Mouse (Mus musculus) layer of hippocampus, postnatal 14 days (tissue): ENCODE results near the gene Ppm1h. TPM values are rescaled to one million over a fixed set of nuclear protein-coding genes. Genes with fewer than 3 reads are reported as not detected.

Source experiments
- DNase-seq, 2 experiments: peaks; one replicate each; pipeline ENCODE4 v3.0.0; 2021 to 2022; ENCODE audit warnings: low spot score in 2 of 2, mixed read lengths in 1 of 2
- total RNA-seq, 2 experiments: library from RNA; stranded (reverse); gene quantifications; 2 replicates each; pipeline ENCODE4 v1.2.3; 2021

Ppm1h gene
- total RNA-seq, 2 experiments from 2014 or later, result 73.7 to 78.3 TPM

DNA sequence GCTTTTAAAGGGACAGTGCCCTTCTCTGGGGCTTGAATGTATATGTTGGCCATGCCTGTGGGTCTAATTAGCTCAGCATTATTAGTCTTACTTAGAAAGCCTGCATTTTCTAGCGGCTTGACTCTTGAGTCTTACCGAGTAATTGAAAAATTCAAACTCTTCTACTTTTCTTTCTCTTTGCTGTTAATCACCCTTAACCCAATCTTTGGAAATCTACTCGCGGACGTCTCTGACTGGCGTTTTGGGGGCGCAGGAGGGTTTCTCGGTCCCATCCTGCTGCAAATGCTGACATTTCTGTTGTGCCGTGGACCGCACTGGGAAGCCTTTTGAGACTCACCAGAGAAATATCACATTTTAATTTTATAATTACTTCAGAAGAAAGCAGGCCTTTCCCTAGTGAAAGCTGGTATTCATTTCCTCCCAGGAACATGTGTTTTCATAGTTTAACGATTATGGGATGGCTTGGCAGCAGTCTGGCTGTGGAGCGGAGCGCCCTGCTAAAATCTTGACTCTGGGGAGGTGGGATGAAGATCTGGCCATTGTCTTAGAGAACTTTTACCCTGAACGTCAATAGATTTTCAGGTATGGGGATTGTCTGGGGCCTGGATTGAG, 208.5 kb downstream of the Ppm1h start:
- no peak for DNase-seq

DNA sequence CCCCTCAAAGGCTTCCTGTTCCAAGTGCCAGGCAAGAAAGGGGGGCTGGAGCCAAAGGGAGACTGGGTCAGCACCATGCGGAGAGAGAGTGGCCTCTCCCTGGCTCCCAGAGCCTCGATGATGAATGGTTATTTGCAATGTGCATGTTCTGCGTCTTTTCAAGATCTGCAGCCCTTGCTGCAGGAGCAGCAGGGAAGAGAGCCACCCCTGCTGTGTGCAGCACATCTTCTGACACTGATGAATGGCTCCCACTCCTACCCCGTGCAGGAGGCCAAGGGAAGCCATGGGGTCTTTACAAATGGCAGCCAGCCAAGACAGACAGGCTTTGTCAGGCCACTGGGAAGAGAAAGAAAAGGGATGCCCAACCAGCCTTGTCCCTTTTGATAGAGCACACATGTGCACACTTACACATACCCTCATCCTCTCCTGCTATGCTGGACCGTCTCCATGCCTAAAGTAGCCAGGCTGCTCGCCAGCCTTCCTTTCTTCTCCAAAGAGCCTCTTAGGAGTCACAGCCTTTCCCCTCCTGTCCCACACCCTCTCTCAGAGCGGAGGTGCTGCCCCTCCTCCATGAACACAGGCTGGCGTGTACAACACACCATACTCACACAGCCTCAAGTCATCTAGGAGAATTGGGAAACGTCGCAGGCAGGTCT, 209.1 kb downstream of the Ppm1h start:
- DNase-seq, result peak in 1 of 2 experiments; percentile 28

DNA sequence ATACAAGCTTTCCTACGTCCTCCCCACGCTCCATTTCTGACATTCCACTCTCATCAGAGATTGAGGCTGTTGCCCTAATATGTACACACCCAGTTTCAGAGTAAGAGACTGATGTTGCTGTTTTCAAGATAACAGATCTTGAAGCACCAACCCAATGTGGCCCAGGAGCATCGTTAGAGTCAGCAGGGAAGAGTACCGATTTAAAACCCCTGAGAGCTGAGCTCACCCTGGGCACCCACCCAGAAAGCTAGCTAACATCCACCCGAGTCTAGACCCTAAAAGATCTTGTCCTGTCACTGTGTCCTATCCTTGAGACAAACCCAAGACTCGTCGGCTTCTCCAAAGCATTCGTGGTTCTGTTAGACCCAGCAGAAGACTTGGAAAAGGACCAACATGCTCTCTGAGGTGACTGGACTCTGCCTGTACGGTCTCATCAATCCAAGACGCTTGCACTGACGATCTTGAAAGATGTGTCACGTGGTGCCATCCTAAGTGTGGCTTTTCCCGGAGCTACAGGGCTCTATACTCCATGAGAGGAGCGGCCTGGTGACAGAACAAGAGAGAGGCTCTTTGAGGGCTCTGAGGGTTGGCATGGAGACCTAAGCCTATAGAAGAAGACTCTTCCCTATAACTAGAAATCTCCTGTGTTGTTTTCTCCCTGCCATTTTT, 212.3 kb downstream of the Ppm1h start:
- no peak for DNase-seq

DNA sequence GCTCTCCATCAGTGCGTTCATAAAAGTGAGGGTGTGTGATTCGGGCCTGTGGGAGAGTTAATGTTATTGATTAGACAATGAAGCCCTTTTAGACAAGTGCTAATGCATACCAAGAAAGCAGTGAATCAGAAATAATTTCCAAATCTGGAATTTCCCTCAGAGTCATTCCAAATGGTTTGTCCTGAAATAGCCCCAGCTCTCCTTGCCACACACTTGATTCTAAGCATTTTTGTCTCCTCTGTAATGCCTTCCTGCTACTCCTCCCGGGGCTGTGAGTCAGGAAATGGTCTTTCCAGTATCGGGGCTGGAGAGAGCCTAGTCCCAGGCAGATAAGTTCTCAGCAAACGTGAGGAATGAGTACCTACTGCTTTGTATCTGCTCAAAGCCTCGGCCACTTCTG, 212.9 kb downstream of the Ppm1h start:
- no peak for DNase-seq

DNA sequence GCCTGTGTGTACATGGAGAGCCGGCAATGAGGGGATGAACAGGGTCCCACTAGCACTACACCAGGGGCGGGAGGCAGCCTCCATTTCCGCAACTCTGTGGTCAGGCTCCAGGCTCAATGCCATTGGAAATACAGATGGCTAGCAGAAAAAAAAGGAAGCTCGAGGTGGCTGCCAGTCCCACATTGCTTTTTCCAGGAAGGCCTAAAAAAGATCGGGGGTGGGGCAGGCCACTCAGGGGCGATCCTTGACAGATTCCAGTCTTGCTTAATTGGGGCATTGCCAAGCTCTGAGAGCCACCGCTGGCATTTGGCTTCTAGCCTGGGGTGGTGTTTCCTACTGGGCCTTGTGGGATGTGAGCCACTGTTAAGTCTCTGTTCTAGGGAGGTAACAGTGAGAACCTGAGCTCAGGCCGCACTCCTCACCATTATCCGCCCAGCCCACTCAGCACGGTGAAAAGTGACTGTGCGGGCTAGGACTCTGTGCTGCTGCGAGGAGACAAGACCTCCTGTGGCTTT, 216.1 kb downstream of the Ppm1h start:
- peak; percentile 38 to 52 for DNase-seq

DNA sequence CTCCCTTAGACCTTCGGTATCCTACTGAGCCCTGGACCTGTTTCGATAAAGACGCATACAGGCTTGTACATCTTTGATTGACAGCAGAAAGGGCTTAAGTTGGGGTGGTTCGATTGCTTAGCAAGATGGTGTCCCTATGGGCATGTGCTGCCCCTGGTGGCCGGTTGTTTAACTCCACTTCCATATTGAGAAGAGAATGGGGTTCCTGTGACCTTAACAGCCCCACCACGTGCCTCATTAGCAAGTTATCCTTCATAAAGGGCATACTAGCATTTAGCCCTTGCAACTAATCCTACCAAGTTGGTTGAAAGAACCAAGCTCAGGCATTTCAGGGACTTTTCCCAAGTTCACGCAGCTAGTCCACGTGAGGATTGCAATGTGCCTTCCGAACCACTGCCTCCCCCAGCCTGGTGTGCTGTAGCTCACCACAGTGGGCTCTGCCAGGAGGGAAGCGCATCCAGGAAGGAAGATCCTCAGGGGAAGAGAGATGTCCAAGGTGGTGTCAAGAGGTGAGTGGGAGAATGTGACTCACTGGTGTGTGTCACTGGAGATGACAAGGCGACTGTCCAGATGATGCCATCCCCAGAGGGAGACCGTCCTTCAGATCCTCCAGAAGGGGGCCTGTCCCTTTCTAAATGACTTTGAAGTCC, 216.7 kb downstream of the Ppm1h start:
- DNase-seq, result peak in 1 of 2 experiments; percentile 31

DNA sequence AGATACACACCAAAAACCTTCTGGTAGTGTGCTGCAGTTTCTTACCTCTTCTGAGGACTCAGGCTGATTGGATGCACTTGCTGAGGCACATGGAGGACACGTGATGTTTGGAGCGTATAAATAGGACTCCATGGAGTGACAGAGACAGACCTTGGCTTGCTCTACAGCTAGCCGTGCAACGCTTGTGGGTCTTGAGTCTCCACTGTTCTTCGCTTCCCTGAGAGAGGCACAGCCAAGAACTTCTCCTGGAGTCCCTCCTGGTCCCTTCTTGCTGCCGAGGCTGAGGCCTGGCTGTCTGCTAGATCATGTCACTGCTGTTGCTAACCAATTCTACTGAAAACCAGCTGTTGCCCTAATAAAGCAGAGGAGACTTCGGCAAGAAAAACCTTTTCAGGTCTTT, 221.4 kb downstream of the Ppm1h start:
- no peak for DNase-seq

DNA sequence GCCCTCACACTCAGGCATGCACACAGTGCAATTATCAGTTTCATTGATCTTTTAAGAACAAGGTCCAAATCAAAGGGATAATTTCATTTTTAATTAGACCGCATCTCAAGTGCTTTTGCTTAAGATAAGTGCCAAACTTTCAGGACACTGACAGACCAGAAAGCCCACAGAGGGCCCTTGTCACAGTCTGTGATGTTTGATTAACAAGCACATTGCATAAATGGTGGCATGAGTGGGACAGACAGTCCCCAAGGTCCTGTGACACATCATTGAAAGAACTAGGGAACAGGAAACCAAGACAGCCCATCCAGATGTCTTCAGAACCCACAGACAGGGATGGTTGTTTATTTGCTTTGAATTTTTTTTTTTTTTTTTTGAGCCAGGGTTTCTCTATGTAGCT, 221.9 kb downstream of the Ppm1h start:
- no peak for DNase-seq

DNA sequence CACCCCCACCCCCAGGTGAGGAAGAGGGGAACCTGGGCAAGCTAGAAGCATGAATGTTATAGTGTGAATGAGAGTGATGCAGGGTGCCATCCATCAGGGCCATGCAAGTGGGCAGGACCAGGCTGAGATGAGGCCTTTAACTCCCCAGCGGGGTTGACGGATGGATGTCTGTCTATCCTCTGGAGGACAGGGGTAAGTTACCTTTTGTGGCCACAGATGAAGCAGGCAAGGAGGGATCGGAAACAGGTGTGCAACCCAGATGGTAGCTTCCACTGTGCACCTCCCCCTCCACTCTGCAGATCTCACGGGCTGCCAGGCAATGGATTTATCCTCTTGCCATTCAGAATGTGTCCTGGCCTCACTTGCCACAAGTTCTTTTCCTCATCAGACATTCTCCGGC, 222.8 kb downstream of the Ppm1h start:
- no peak for DNase-seq

DNA sequence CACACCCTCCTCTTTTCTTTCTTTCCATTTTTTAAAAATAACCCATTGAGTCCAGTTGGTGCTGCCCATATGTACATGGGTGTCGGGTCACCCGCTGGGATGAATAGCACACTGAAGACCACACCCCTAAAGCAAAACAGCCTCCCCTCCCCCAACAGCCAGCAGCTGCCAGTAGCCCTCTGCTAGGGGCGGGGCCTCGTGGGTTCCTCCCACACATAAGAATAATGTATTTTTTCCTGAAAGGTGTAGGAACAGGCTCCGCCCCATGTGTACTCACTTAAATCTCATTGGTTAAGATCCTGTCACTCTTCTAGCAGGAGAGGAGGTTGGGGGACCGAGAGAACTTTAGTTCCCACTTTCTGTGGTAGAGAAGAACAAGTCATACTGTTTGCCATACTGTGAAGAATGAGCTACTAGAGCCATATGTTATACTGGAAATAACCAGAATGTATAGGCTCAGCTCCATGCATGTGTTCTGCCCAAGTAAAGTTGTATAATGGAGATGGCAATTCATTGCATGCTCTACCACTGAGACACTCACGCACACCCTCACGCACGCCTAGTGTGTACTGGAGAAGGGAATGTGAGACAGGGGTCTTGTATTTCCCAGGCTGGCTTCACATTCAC, 231.0 kb downstream of the Ppm1h start:
- no peak for DNase-seq

DNA sequence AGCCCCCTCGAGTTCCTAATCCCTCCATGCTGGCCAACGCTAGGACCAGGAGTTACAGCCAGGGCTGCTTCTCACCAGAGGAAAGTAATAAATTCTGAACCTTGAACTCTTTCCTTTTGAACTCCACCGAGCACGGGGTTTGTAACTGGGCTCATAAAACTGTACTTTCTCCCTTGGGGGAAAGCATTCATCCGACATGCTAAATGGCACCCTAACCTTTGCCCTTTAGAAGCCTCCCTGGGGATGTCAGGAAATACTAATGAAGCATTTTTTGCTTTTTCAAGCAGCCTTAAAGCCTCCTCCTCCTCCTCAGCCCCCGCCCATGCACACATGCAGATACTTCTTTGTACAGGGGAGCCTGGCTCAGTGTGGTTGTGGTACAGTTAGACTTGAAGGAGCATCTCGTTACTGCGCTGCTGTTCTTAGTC, 232.2 kb downstream of the Ppm1h start:
- DNase-seq, result no peak

DNA sequence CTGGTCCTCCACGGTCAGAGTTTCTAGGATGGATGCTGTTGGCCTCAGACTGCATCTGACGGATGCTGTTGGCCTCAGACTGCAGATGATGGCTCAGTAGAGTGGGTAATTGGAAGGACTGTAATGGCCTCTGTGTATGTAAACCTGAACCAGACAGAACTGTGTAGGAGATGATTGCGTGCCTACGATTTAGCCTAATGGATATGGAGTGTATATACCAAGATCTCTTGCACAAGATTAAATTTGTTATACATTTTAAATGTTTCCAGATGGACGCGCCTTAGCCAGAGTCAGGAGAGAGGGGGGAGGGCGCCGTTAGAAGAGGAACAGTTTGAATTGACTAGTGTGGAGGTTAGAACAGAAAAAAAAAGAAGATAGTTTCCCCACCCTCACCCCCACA, 233.1 kb downstream of the Ppm1h start:
- DNase-seq, result no peak

DNA sequence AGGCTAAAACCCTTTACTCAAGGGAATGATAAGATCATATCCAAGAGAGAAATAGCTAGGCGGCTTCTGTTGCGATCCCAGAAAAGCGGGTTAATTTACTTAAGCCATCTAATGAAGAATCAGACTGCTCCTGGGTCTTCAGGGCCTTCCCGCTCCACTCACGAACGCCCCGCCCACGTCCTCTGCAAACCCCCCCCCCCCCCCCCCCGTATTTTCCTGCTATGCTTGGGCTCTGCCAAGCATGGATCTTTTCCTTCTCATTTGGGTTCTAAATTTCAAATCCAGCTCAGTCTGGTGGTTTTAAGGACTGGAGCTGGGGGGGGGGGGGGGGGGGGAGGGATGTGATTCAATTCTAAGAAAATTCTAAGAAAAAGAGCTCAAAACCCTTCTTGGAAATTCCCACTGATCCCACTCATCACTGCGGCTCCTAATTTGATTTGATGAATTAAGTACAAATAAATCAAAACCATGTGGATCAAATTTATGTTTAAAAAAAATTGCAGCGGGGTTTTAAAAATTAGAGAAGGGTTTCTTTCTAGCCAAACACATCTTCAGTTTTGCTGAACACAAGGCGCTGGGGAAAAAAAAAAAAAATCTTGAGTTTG, 233.6 kb downstream of the Ppm1h start:
- DNase-seq, result no peak

DNA sequence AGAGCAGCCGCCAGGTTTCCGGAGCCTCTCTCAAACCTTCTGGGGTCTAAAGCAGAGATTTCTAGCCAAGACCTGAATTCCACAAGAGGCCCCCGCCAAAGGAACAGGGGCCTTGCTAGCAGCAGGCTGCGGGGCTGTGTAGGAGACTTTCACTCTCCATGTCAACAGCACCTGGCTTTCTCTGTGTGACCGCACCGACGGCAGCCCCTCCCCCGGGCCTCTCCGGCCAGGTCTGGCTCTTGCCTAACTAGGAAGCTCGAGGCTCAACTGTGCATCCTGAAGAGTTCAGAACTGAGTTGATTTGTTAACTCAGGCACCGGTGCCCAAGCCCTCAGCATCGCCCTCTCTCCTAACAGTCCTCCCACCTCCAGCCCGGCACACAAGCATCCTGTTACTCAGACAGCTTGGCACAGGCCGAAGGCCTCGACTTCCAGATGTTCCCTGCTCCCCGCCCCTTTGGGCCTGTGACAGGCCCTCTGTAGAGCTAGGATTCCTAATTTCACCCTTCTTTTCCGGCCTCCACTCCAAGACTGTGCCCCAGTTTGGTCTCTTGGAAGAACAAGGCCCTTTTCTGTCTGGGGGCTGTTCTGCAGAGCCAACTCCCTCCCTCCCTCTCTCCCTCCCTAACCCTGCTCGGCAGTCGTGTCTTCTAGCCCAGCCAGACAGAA, 234.3 kb downstream of the Ppm1h start:
- peak; percentile 75 to 88 for DNase-seq

DNA sequence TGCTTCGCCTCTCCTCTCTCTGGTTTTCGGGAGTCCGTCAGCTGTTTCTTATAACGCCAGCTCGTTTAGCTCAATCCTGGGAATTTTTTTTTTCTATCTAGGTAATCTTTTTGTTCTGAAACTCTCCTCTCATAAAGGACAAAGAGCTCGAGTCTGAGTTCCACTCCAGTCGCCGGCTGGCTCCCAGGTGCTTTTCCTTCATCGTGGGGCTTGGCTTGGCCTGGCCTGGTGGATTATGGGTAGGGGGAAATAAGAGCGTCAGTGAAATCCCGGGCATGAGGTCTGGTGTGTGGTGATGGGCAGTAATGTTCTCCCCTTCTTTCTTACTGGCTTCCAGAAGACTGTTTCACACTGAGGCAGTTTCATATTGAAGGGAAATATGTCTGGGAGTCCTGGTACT, 234.8 kb downstream of the Ppm1h start:
- no peak for DNase-seq

DNA sequence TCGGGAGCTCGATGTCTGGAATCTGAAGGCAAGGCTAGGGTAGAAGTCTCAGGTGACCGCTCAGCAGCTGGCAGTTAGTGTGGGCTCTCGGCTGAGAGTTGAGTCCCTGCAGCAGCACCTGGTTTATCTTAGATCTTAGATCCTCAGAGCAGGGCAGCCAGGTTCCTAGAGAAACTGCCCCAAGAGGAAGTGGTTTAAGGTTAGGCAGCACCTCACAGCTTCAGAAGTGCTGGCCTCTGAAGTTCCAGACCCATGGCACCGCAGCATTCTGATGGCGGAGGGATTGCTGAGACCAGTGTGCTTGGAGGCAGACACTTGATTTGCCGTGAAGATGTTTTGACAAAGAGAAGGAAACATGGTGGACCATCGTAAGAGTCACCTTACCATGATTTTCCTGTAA, 237.3 kb downstream of the Ppm1h start:
- no peak for DNase-seq

DNA sequence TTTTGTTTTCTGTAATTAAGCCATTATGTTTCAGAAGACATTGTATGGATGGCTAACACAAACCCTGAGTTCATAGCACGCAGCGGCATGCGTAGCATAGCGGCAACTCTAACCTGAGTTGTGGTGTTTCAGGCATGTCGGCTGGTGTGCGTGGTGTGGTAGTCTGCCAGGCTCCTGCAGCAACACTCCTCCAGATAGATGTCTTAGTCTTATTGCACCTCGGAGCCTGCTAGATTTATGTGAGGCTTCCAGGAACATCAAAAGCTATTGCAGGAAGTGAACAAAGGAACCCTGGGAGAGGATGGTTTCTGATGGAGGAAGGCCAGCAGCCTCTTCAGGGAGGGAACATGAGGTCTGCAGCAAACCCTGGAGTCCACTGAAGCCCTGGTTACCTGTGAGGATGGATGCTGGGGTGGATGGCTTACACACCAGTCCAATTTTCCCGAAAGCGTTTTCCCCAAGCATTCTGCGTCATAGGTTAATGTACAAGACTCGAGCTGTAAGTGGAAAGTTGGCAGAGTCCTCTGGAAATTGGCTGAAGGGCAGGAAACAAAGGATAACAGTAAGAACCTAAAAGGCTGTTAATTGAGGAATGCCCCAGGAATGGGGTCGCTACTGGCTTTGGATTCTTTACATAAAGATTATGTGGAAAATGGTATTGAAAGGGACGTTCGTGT, 239.2 kb downstream of the Ppm1h start:
- DNase-seq, result no peak

DNA sequence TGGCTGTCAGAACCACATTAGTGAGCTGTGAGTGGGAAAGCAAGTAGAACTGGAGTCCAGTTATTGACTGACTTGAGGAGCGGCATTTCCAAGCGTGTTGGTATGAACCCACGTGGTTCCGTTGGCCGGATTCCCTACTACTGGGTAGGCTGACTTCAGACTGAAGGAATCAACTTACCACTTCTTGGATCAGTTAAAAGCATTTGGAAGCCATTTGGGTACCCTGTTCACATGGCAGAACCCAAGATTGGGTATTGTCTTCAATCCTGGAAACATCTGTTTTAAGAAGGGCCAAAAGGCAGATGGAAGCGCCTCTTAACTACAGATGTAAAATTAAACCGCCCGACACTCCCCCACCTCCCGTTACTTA, 239.7 kb downstream of the Ppm1h start:
- DNase-seq, result no peak

DNA sequence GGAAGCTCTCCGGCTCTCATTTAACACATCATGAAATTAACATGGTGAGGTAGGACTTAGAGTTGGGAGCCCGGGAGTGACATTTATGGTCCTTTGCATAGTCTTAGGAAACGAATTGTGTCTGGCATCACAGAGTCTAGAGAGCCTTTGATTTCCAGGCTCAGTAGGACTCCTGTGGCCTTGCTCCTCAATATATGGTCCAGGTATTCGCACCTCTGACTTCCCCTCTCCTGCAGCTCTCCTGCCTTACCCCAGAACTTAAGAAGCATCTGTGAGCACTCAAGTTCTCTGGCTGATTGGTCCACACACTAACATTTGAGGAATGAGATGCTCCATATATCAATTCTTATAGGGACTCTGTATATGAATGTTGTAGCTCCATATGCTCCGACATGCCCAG, 240.2 kb downstream of the Ppm1h start:
- DNase-seq, result no peak

DNA sequence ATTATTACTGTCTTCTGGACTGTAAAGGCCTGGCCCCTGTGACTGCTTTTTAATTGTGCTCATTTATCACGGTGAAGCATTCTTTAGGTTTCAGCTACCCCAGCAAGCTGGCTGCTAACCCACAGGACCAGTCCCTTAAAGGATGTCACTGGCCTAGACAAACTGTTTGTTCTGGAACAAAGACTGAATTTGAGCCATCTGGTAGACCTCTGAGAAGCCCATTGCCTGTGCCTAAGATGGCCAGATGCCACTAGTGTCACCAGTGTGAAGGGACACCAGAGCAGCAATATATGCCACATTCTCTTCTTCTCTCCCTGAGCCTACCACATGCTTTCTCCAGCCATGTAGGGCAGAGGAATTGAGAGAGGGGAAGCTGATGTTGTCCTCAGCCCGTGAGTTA, 240.9 kb downstream of the Ppm1h start:
- DNase-seq, result no peak
